Mouse (Mus musculus) CH12.LX (cell line): ENCODE results near the gene Tas2r135. TPM values are rescaled to one million over a fixed set of nuclear protein-coding genes. Genes with fewer than 3 reads are reported as not detected.

Experiments used
- DNase-seq: peaks from one replicate; pipeline ENCODE4 v3.0.0-alpha.2; 2013; ENCODE audit errors: extremely low read depth
- H3K27ac ChIP-seq: 2 replicates; pipeline ENCODE4 v1.5.1; 2012; ENCODE audit warnings: low read depth, mild to moderate bottlenecking, control low read depth, moderate library complexity; ENCODE audit not compliant: insufficient read depth
- H3K27me3 ChIP-seq: replicated peaks from 2 replicates; pipeline ENCODE3; 2012; ENCODE audit warnings: inconsistent platforms
- H3K36me3 ChIP-seq, 2 experiments: replicated peaks in 1 of 2; 2 replicates each; pipeline versions ENCODE3 to v1.6.1; 2012; ENCODE audit warnings: inconsistent platforms in 1 of 2, low read length in 1 of 2, mild to moderate bottlenecking in 1 of 2, mixed read lengths in 1 of 2, moderate library complexity in 1 of 2; ENCODE audit not compliant: control insufficient read depth in 1 of 2, insufficient read depth in 1 of 2
- H3K4me1 ChIP-seq, 2 experiments: 2 replicates each; pipeline ENCODE4 v1.6.1; 2012; ENCODE audit warnings: inconsistent platforms in 1 of 2, moderate library complexity in 1 of 2; ENCODE audit not compliant: insufficient read depth in 2 of 2, control insufficient read depth in 1 of 2
- H3K4me2 ChIP-seq: 2 replicates; pipeline ENCODE4 v1.6.1; 2012; ENCODE audit warnings: low read depth, mild to moderate bottlenecking, control low read depth; ENCODE audit not compliant: poor library complexity, insufficient read depth, severe bottlenecking
- H3K4me3 ChIP-seq, 3 experiments: fragments of 150-350 bp in 1 of 3; sonication (generic) in 1 of 3; replicated peaks in 1 of 3; 2 replicates each; pipeline versions ENCODE3 to v1.5.1; 2011 to 2012; ENCODE audit warnings: low read depth in 2 of 3, low read length in 2 of 3, mild to moderate bottlenecking in 2 of 3, moderate library complexity in 2 of 3, control low read depth in 1 of 3, improper control_type of control experiment in 1 of 3, inconsistent platforms in 1 of 3, mixed read lengths in 1 of 3; ENCODE audit not compliant: poor library complexity in 1 of 3
- H3K79me2 ChIP-seq: replicated peaks from 2 replicates; pipeline ENCODE4 v1.6.1; 2012; ENCODE audit warnings: mild to moderate bottlenecking, moderate library complexity; ENCODE audit not compliant: control insufficient read depth, poor library complexity, insufficient read depth, severe bottlenecking; ENCODE audit errors: extremely low read depth
- H3K9ac ChIP-seq: 2 replicates; pipeline ENCODE4 v1.6.1; 2012; ENCODE audit warnings: low read depth, mild to moderate bottlenecking, control low read depth, moderate library complexity; ENCODE audit not compliant: insufficient read depth
- H3K9me3 ChIP-seq: replicated peaks from 2 replicates; pipeline ENCODE3; 2012; ENCODE audit warnings: low read length, inconsistent platforms, mixed read lengths
- BHLHE40 ChIP-seq: IDR thresholded peaks from 2 replicates; pipeline ENCODE4 v1.6.1; 2011; ENCODE audit warnings: mild to moderate bottlenecking, low read depth, low read length, improper control_type of control experiment
- CTCF ChIP-seq, 2 experiments: IDR thresholded peaks in 1 of 2; conservative IDR thresholded peaks in 1 of 2; 2 replicates each; pipeline ENCODE4 v1.5.1; 2011 to 2012; ENCODE audit warnings: low read depth in 2 of 2, low read length in 2 of 2, improper control_type of control experiment in 1 of 2, inconsistent platforms in 1 of 2, mild to moderate bottlenecking in 1 of 2, moderate library complexity in 1 of 2
- E2F4 ChIP-seq: IDR thresholded peaks from 2 replicates; pipeline ENCODE4 v1.6.1; 2011; ENCODE audit warnings: low read depth, low read length, improper control_type of control experiment; ENCODE audit not compliant: insufficient replicate concordance
- ELF1 ChIP-seq: IDR thresholded peaks from 2 replicates; pipeline ENCODE4 v1.6.1; 2014; ENCODE audit warnings: low read depth, mild to moderate bottlenecking, inconsistent platforms, low read length, improper control_type of control experiment
- ETS1 ChIP-seq: conservative IDR thresholded peaks from 2 replicates; pipeline ENCODE4 v1.6.1; 2012; ENCODE audit warnings: low read depth, mild to moderate bottlenecking, inconsistent platforms, low read length, improper control_type of control experiment, moderate library complexity
- GABPA ChIP-seq: IDR thresholded peaks from 2 replicates; pipeline ENCODE4 v1.6.1; 2012; ENCODE audit warnings: low read depth, low read length, improper control_type of control experiment, inconsistent platforms; ENCODE audit not compliant: insufficient replicate concordance
- IRF4 ChIP-seq: IDR thresholded peaks from 2 replicates; pipeline ENCODE4 v1.6.1; 2014; ENCODE audit warnings: low read depth, mild to moderate bottlenecking, inconsistent platforms, low read length, improper control_type of control experiment
- JUND ChIP-seq: conservative IDR thresholded peaks from 2 replicates; pipeline ENCODE4 v1.6.1; 2011; ENCODE audit warnings: low read depth, low read length, improper control_type of control experiment
- KAT2A ChIP-seq: IDR thresholded peaks from 2 replicates; pipeline ENCODE4 v1.6.1; 2012; ENCODE audit warnings: low read length, improper control_type of control experiment, inconsistent platforms; ENCODE audit not compliant: insufficient replicate concordance
- MAFK ChIP-seq: IDR thresholded peaks from 2 replicates; pipeline ENCODE4 v1.6.1; 2011; ENCODE audit warnings: low read length, improper control_type of control experiment; ENCODE audit not compliant: insufficient replicate concordance
- MAZ ChIP-seq: IDR thresholded peaks from 2 replicates; pipeline ENCODE4 v1.6.1; 2012; ENCODE audit warnings: low read depth, mild to moderate bottlenecking, inconsistent platforms, low read length, improper control_type of control experiment, moderate library complexity
- MEF2A ChIP-seq: IDR thresholded peaks from 2 replicates; pipeline ENCODE4 v1.6.1; 2014; ENCODE audit warnings: low read depth, mild to moderate bottlenecking, inconsistent platforms, low read length, improper control_type of control experiment, borderline replicate concordance
- MYC ChIP-seq: IDR thresholded peaks from 2 replicates; pipeline ENCODE4 v1.6.1; 2011; ENCODE audit warnings: low read depth, mild to moderate bottlenecking, improper control_type of control experiment, low read length
- NELFE ChIP-seq: IDR thresholded peaks from 2 replicates; pipeline ENCODE4 v1.6.1; 2011; ENCODE audit warnings: low read depth, low read length, improper control_type of control experiment
- NRF1 ChIP-seq: IDR thresholded peaks from 2 replicates; pipeline ENCODE4 v1.6.1; 2014; ENCODE audit warnings: low read depth, mild to moderate bottlenecking, inconsistent platforms, low read length, improper control_type of control experiment, moderate library complexity
- POLR2AphosphoS2 ChIP-seq: IDR thresholded peaks from 2 replicates; pipeline ENCODE4 v1.6.1; 2011; ENCODE audit warnings: low read depth, low read length, improper control_type of control experiment
- RAD21 ChIP-seq: IDR thresholded peaks from 2 replicates; pipeline ENCODE4 v1.6.1; 2011; ENCODE audit warnings: low read depth, mild to moderate bottlenecking, low read length, improper control_type of control experiment, moderate library complexity
- RCOR1 ChIP-seq: conservative IDR thresholded peaks from 2 replicates; pipeline ENCODE4 v1.6.1; 2012; ENCODE audit warnings: low read depth, mild to moderate bottlenecking, inconsistent platforms, low read length, improper control_type of control experiment
- SMC3 ChIP-seq: IDR thresholded peaks from 2 replicates; pipeline ENCODE4 v1.6.1; 2011; ENCODE audit warnings: low read depth, low read length, improper control_type of control experiment
- TCF12 ChIP-seq: IDR thresholded peaks from 2 replicates; pipeline ENCODE4 v1.6.1; 2014; ENCODE audit warnings: low read depth, mild to moderate bottlenecking, inconsistent platforms, low read length, improper control_type of control experiment
- UBTF ChIP-seq: IDR thresholded peaks from 2 replicates; pipeline ENCODE4 v1.6.1; 2012; ENCODE audit warnings: low read depth, mild to moderate bottlenecking, inconsistent platforms, low read length, improper control_type of control experiment, moderate library complexity
- USF2 ChIP-seq: conservative IDR thresholded peaks from 2 replicates; pipeline ENCODE4 v1.6.1; 2011; ENCODE audit warnings: low read depth, low read length, improper control_type of control experiment
- ZMIZ1 ChIP-seq: IDR thresholded peaks from 2 replicates; pipeline ENCODE4 v1.6.1; 2012; ENCODE audit warnings: low read depth, mild to moderate bottlenecking, inconsistent platforms, low read length, improper control_type of control experiment
- dilution Hi-C: fragments of 300-500 bp; cut with MboI; formaldehyde crosslinking; loops from 2 replicates; pipeline ENCODE4 v1.14.3; 2020; ENCODE audit warnings: low sequenced_read_pairs; ENCODE audit not compliant: extremely low pct_unique_long_range_greater_than_20kb, extremely low pct_ligation_motif_present
- in situ Hi-C: fragments of 300-500 bp; cut with MboI; formaldehyde crosslinking; loops from 3 replicates; pipeline ENCODE4 v1.14.3; 2019; ENCODE audit warnings: low sequenced_read_pairs, low pct_ligation_motif_present, low pct_unique_long_range_greater_than_20kb, mixed read lengths
- polyA plus RNA-seq: library from polyadenylated mRNA; unstranded; fragments of >175 nt; gene quantifications from 2 replicates; pipeline ENCODE4 v1.2.1, GENCODE M21; 2012; ENCODE audit warnings: low read depth; ENCODE audit not compliant: insufficient read length
- total RNA-seq, 2 experiments: library from RNA; depleted of rRNA; stranded (reverse); fragments of 300-350 nt in 1 of 2; fragments of >200 nt in 1 of 2; gene quantifications; 2 replicates each; pipeline ENCODE4 v1.2.3; 2012 to 2014

The Tas2r135 gene
- total and polyA plus RNA-seq, 3 experiments, result not detected

DNA sequence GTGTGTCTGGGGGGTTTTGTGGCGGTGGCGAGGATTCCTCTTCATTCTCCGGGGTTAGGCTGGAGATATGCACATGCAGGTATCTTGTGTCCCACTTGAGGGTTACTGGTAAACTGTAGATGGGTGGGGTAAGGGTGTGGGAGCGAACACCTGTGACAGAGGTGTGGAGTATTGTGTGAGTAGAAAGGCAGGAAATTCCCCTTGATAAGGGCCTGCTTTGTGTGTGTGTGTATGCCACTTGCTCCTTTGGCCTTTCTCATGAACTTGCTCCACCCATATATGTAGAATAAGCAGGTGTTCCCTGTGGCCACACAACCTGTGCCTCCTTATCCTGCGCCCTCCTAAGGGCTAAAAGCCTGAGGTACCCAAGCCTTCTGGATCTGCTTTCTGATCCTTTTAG lies 48.3 kb upstream of the Tas2r135 start:
- in situ Hi-C loops, result no loop called here
- Histone ChIP-seq H3K4me2 (no peak overlapping the region), H3K4me3 (no peak overlapping the region), H3K27ac (no peak overlapping the region), H3K9ac (no peak overlapping the region), H3K36me3 (peaks cover 6 to 44% of the 10 kb centered on the region in 2 experiments), H3K27me3 (no peaks in the 10 kb centered on the region), H3K9me3 (no peaks in the 10 kb centered on the region), H3K79me2 (no peaks in the 10 kb centered on the region), H3K4me1 (no peaks in the 10 kb centered on the region)
- no peak for DNase-seq
- dilution Hi-C loops, result no loop called here
- TF ChIP-seq IRF4, result no peak
- no peak for TF ChIP-seq NELFE
- no peak for TF ChIP-seq NRF1
- TF ChIP-seq ETS1, result no peak
- TF ChIP-seq RCOR1, result no peak
- TF ChIP-seq USF2, result no peak
- TF ChIP-seq MEF2A, result no peak
- no peak for TF ChIP-seq GABPA
- TF ChIP-seq JUND, result no peak
- no peak for TF ChIP-seq MAFK
- TF ChIP-seq TCF12, result no peak
- TF ChIP-seq BHLHE40, result no peak
- no peak for TF ChIP-seq ELF1
- TF ChIP-seq RAD21, result no peak
- TF ChIP-seq MAZ, result no peak
- TF ChIP-seq SMC3, result no peak
- TF ChIP-seq ZMIZ1, result no peak
- TF ChIP-seq UBTF, result no peak

DNA sequence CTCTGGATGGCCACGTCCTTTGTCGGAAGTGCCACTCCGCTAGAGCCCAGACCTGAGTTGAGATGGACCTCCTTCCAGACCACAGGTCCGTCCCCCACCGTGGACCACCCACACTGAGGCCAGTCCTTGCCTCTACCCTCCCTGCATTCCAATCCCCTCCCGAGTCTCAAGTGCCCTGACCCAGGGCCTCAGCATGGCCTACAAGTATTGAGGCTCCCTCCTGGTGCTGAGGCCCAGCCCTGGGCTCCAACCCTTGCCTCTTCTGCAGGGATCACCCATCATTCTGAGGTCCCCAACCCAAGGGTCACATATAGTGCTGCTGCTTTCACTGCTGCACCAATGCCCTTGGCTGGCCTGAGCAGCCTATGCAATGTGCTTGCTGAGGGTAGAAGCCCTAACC lies 47.3 kb upstream of the Tas2r135 start:
- dilution Hi-C loops (no loop called here), in situ Hi-C loops (no loop called here)
- H3K27ac ChIP-seq, result no peak overlapping the region
- no peak for DNase-seq
- H3K27me3 ChIP-seq, result no peaks in the 10 kb centered on the region
- H3K4me3 ChIP-seq, result no peak overlapping the region
- TF ChIP-seq POLR2AphosphoS2, result no peak
- TF ChIP-seq MYC, result no peak
- no peak for TF ChIP-seq ELF1
- TF ChIP-seq CTCF (conservative IDR thresholded peaks at IDR 0.05 in 1 of 2, IDR thresholded peaks at IDR 0.05 in 1 of 2; ENCODE audit: low read depth in 2 of 2, low read length in 2 of 2), result no peak
- TF ChIP-seq KAT2A, result no peak
- TF ChIP-seq TCF12, result no peak
- no peak for TF ChIP-seq MAFK
- TF ChIP-seq E2F4, result no peak
- H3K4me2 ChIP-seq, result no peak overlapping the region
- no peaks in the 10 kb centered on the region for H3K9me3 ChIP-seq
- H3K4me1 ChIP-seq, result no peaks in the 10 kb centered on the region
- peaks cover 6 to 44% of the 10 kb centered on the region in 2 experiments for H3K36me3 ChIP-seq
- no peak overlapping the region for H3K9ac ChIP-seq
- no peaks in the 10 kb centered on the region for H3K79me2 ChIP-seq
